Mouse (Mus musculus) thymus, adult 2 months (tissue): Measurements from ENCODE around the gene Ank3.

ENCODE experiments used
- CTCF ChIP-seq: fragments of 200-500 bp; IDR thresholded peaks from 2 replicates; pipeline ENCODE4 v1.5.1; 2012; ENCODE audit warnings: mild to moderate bottlenecking, control low read depth, low read length, moderate library complexity, borderline replicate concordance; ENCODE audit not compliant: control insufficient read depth, poor library complexity, insufficient read depth; ENCODE audit errors: extremely low read depth
- POLR2A ChIP-seq: fragments of 200-500 bp; IDR thresholded peaks from 2 replicates; pipeline ENCODE4 v1.6.1; 2012; ENCODE audit warnings: mild to moderate bottlenecking, low read length, control low read depth, moderate library complexity; ENCODE audit not compliant: control insufficient read depth, poor library complexity, insufficient read depth; ENCODE audit errors: extremely low read depth

DNA sequence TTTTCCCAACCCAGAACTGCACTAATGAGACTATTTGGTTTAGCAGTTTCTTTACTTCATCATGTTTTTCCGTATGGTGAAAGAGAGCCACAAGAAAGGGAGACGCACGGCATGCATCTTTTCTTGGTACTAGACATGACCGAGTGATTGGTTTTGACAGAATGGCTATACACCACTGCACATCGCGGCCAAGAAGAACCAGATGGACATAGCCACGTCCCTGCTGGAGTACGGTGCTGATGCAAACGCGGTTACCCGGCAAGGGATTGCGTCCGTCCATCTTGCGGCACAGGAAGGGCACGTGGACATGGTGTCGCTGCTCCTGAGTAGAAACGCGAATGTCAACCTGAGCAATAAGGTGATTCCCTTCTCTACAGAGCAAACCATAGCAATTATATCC lies 493.6 kb downstream of the Ank3 start:
- no peak for TF ChIP-seq CTCF
- TF ChIP-seq POLR2A = no peak
